Mouse (Mus musculus) bone marrow macrophage, adult 2 months (primary cell): ENCODE measurements around the gene Ralbp1.

Experiments used
- CTCF ChIP-seq: IDR thresholded peaks from 2 replicates; pipeline ENCODE4 v1.5.1; 2012; ENCODE audit warnings: low read depth, mild to moderate bottlenecking, low read length, moderate library complexity
- POLR2A ChIP-seq: IDR thresholded peaks from 2 replicates; pipeline ENCODE4 v1.6.1; 2012; ENCODE audit warnings: mild to moderate bottlenecking, low read depth, low read length, borderline replicate concordance

DNA sequence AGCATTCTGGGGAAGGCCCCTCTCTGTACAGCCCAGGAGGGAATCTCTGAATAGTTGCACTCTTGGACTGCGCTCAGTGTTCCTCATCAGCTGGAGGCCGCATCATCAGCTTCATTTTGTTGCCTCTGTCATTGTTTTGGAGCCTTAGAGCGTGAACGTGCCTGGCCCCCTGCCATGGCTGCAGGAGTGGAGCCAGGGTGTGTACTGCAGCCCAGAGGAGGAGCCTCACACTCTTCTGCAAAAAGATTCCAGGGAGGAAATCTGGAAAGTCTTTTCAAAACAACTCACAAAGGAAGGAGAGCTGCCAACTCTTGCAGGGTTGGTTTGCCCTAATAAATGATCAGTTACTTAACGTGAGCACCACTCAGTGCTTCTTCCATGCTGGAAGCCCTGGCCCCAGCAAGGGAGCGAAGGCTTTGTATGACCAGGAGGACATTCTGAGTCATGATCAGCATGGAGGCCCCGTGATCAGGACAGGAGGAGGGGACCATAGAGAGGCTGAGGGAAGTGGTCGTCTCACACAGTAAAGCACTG lies 30.6 kb upstream of the Ralbp1 start:
- TF ChIP-seq CTCF (no peak), POLR2A (no peak)
